Mouse (Mus musculus) embryonic fibroblast, embryonic 13.5 days (primary cell): ENCODE measurements at regions not wholly inside any gene's neighbourhood (a gene's known extent, or its start where the extent isn't known, plus 50 kb on each side); places are given as distances from the start of the nearest gene placed in this dataset.

Source experiments
- CTCF ChIP-seq: IDR thresholded peaks from 2 replicates; pipeline ENCODE4 v1.5.1; 2011; ENCODE audit warnings: mild to moderate bottlenecking, control low read depth, low read length, moderate library complexity, borderline replicate concordance; ENCODE audit not compliant: insufficient read depth
- POLR2A ChIP-seq: IDR thresholded peaks from 2 replicates; pipeline ENCODE4 v1.6.1; 2011; ENCODE audit warnings: low read depth, mild to moderate bottlenecking, control low read depth, low read length, moderate library complexity

GRCm38 (mm10) chr13:53914434-53914833 is 141.1 kb downstream of the Drd1 start:
- TF ChIP-seq CTCF (no peak), POLR2A (no peak)
